Mouse (Mus musculus) heart, embryonic 14.5 days (tissue): Measurements from ENCODE around the gene Ufl1. TPM values are rescaled to one million over a fixed set of nuclear protein-coding genes. Genes with fewer than 3 reads are reported as not detected.

Experiments
- ATAC-seq: fragments of 200-750 bp; cut with Nextera tagmentation; 2 replicates; pipeline ENCODE4 v1.8.0; 2017; ENCODE audit warnings: low read depth, moderate TSS enrichment; ENCODE audit not compliant: insufficient number of reproducible peaks, insufficient read depth, low FRiP score
- H3K27ac ChIP-seq, 2 experiments: fragments of 200-500 bp in 1 of 2; fragments of 300-500 bp in 1 of 2; sonication (generic) in 1 of 2; replicated peaks in 1 of 2; 2 replicates each; pipeline ENCODE4 v1.5.1; 2012 to 2014; ENCODE audit warnings: low read depth in 2 of 2, low read length in 2 of 2, control low read depth in 1 of 2, mild to moderate bottlenecking in 1 of 2, mixed read lengths in 1 of 2; ENCODE audit not compliant: control insufficient read depth in 1 of 2, insufficient read depth in 1 of 2
- H3K27me3 ChIP-seq: fragments of 300-500 bp; sonication (generic); 2 replicates; pipeline ENCODE4 v1.6.1; 2014; ENCODE audit warnings: mild to moderate bottlenecking, low read length, control low read depth; ENCODE audit not compliant: control insufficient read depth, insufficient read depth
- H3K36me3 ChIP-seq: fragments of 300-500 bp; sonication (generic); 2 replicates; pipeline ENCODE4 v1.6.1; 2014; ENCODE audit warnings: mild to moderate bottlenecking, control low read depth, low read length, mixed read lengths; ENCODE audit not compliant: control insufficient read depth, insufficient read depth
- H3K4me1 ChIP-seq, 2 experiments: fragments of 200-500 bp in 1 of 2; fragments of 300-500 bp in 1 of 2; sonication (generic) in 1 of 2; 2 replicates each; pipeline ENCODE4 v1.6.1; 2012 to 2014; ENCODE audit warnings: low read length in 2 of 2, control low read depth in 1 of 2, mixed read lengths in 1 of 2; ENCODE audit not compliant: control insufficient read depth in 2 of 2, insufficient read depth in 2 of 2
- H3K4me2 ChIP-seq: fragments of 300-500 bp; sonication (generic); 2 replicates; pipeline ENCODE4 v1.6.1; 2014; ENCODE audit warnings: mild to moderate bottlenecking, low read length
- H3K4me3 ChIP-seq, 2 experiments: fragments of 200-500 bp in 1 of 2; fragments of 300-500 bp in 1 of 2; sonication (generic) in 1 of 2; 2 replicates each; pipeline ENCODE4 v1.5.1; 2012 to 2014; ENCODE audit warnings: low read length in 2 of 2, mild to moderate bottlenecking in 2 of 2, control low read depth in 1 of 2, low read depth in 1 of 2, moderate library complexity in 1 of 2; ENCODE audit not compliant: control insufficient read depth in 1 of 2, insufficient read depth in 1 of 2
- H3K9ac ChIP-seq: fragments of 300-500 bp; sonication (generic); 2 replicates; pipeline ENCODE4 v1.6.1; 2014; ENCODE audit warnings: mild to moderate bottlenecking, low read length
- H3K9me3 ChIP-seq: fragments of 300-500 bp; sonication (generic); 2 replicates; pipeline ENCODE4 v1.6.1; 2016; ENCODE audit warnings: low read length, control low read depth; ENCODE audit not compliant: control insufficient read depth
- WGBS: fragments of 180-500 bp; shearing (Covaris S2); extraction: QIAGEN DNeasy Blood & Tissue Kit; methylation state at CpG from one replicate; pipeline ENCODE4 v1.1.7; 2014; 5-methylcytosine and 5-hydroxymethylcytosine counted together
- polyA plus RNA-seq: library from polyadenylated mRNA; unstranded; fragments of >200 nt; fragmentation: Nextera tagmentation; extraction: Ambion mirVana; gene quantifications from 2 replicates; pipeline ENCODE4 v1.2.1, GENCODE M21; 2014

Ufl1 gene
- polyA plus RNA-seq, 1 experiment from 2014 or later, result 45.6 TPM

DNA sequence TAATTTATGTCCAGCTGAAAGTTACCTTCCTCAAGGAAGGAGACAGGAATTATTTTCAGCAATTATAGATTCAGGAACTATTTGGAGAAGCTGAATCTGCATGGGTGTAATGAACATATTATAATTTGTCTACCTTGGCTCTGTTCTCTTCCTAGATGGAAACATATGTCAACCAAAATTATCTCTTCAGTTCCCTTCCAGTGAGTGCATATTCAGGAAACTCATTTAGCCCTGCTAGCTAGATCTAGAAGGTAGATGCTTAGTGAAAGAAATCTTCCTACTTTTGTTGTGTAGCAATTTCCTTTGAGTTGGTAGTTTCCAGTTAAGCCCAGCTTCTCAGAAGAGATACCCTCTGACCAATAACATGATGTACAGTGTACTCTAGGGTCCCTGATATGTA, 59.7 kb downstream of the Ufl1 start:
- Histone ChIP-seq H3K27me3 (no peaks in the 10 kb centered on the region), H3K9ac (no peak overlapping the region), H3K4me1 (no peaks in the 10 kb centered on the region), H3K9me3 (no peaks in the 10 kb centered on the region), H3K36me3 (no peaks in the 10 kb centered on the region), H3K27ac (no peak overlapping the region), H3K4me3 (no peak overlapping the region), H3K4me2 (no peak overlapping the region)
- ATAC-seq, result no peak

- no peaks in the 10 kb centered on the region for H3K36me3 ChIP-seq
- H3K27me3 ChIP-seq, result no peaks in the 10 kb centered on the region
- WGBS, result 43% methylated on average over 5 of the region's 5 CpGs
- no peaks in the 10 kb centered on the region for H3K9me3 ChIP-seq
- no peak overlapping the region for H3K4me2 ChIP-seq
- no peaks in the 10 kb centered on the region for H3K4me1 ChIP-seq
- no peak overlapping the region for H3K4me3 ChIP-seq
- ATAC-seq, result no peak
- H3K9ac ChIP-seq, result no peak overlapping the region
- no peak overlapping the region for H3K27ac ChIP-seq
Measured at GRCm38 (mm10) chr4:25213451-25213850, 68.2 kb downstream of the Ufl1 start.

GRCm38 (mm10) chr4:25206166-25206565, 75.5 kb downstream of the Ufl1 start:
- H3K27ac ChIP-seq, result no peak overlapping the region
- H3K9me3 ChIP-seq, result no peaks in the 10 kb centered on the region
- H3K4me2 ChIP-seq, result no peak overlapping the region
- H3K27me3 ChIP-seq, result no peaks in the 10 kb centered on the region
- H3K9ac ChIP-seq, result no peak overlapping the region
- H3K4me3 ChIP-seq, result no peak overlapping the region
- H3K36me3 ChIP-seq, result no peaks in the 10 kb centered on the region
- ATAC-seq, result no peak
- H3K4me1 ChIP-seq, result no peaks in the 10 kb centered on the region
- 78% methylated on average over 4 of the region's 4 CpGs for WGBS

Other genes starting within 250 kb of the Ufl1 start
- not detected in 2 replicates for gene Fhl5, start 38.9 kb downstream of the Ufl1 start, polyA plus RNA-seq